Mouse (Mus musculus): ENCODE results near the gene 4931417E11Rik.
A peak's percentile ranks its signal among the peaks of the same experiment; 100 is the strongest.

Gene 4931417E11Rik

GRCm38 (mm10) chr6:73469567-73469966 lies at the start of gene 4931417E11Rik:
TSS of gene 4931417E11Rik (minus strand) at chr6:73469667.
- DNase-seq (ENCODE audit: low read depth) = no peak

DNA sequence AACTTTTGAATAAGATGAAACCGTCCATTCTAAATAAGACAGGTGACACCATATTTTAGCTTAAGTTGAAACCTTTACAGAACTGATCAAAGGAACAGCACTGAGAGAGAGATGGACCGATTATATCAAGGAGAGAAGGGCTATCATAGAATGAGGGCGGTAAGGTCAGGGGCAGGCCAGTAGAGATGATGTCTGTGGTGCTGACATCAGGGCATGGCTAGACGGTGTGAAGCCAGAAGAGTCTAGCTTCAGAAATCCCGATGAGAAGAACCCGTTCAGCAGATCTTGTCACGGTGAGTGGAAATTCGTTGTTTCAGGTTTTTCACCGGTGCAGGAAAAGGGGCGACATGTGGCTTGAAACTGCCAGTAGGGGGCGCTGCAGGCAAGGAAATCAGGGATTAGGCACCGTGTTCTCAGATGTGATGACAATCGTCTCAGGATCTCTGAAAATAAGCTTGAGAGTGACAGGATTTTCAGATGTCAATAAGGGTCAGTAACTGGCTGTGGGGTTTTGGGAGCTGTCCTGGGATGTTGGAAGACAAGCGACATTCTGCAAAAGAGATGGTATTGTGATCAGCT lies 48.4 kb upstream of the 4931417E11Rik start:
- DNase-seq (ENCODE audit: low read depth) = peak; percentile 38

DNA sequence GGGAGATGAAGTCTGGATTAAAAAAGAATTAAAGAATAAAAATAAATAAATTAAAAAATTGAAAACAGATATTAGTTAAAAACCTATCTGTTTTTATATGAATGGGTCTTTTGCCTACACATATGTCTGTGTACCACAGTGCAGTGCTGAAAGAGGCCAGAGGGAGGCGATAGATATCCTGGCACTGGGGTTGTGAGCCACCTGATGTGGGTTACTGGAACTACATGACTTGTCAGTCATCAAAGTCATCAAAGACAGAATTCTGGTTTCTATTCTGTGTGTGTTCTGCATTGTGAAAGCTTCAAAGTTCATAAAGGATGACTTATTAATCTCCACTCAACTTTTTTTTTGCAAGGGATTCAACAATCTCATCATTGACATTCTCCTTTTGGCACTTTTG lies 43.4 kb upstream of the 4931417E11Rik start:
- peak; percentile 38 for DNase-seq (ENCODE audit: low read depth)

- no peak for DNase-seq (ENCODE audit: low read depth)
Observed at GRCm38 (mm10) chr6:73499631-73500030, 30.2 kb upstream of the 4931417E11Rik start.

DNA sequence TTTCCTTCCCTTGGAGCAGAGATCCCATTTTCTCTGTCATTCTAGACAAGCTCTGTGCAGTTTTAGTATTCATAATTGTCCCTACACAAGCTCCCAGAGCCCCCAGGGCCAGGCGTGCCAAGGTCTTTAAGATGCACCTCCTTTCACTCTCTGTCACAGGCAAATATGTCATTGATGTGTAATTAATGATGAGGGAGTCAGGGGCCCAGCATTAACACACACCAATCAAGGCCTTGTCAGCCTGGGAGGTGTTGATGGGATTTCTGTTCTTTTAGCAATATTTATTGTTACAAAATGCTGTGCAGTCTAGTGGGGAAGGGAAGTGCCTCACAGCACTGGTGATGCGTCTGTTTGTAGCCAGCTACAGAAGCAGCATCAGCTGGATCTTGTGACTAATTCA lies 27.9 kb upstream of the 4931417E11Rik start:
- no peak for DNase-seq (ENCODE audit: low read depth)

GRCm38 (mm10) chr6:73490524-73490923 lies 21.1 kb upstream of the 4931417E11Rik start:
- no peak for DNase-seq (ENCODE audit: low read depth)

GRCm38 (mm10) chr6:73485616-73486015 lies 16.1 kb upstream of the 4931417E11Rik start:
- no peak for DNase-seq (ENCODE audit: low read depth)

DNA sequence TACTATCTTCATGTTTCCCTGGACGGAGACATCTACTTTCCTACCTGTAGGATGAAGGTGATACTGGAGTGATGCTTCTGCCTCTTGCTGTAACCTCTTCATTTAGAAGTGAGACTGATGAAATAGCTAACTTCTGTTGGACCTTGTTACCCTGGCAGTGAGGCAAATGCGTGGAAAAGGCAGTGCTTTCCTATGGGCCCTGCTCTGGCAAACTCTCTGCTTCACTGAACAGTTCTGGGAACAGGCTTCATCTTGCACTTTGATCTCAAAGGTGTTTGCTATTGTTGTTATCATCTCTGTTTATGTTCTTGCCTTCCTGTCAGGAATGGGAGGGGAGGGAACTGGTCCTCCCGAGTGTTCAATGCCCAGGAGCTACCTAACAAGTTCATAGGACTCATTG lies 3.4 kb downstream of the 4931417E11Rik start:
- no peak for DNase-seq (ENCODE audit: low read depth)

- DNase-seq (ENCODE audit: low read depth) = no peak
Observed at GRCm38 (mm10) chr6:73462543-73462942, 6.9 kb downstream of the 4931417E11Rik start.

DNA sequence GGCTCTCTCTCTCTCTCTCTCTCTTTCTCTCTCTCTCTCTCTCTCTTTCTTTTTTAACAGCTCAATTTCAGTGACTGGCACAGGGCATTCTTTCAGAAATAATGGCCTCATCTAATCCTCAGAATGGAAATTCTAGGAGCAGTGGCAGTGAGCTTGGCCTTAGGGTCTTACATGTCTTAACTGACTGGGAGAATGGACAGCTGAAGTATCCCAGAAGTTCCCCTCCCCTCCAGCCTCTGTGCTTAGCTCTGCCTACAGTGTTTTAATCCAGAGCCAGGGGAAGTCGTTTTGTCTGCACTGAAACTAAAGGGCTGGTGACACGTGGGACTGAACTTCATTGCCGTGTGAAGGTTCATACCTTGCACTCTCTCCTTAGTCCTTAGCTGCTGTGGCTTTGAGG lies 35.6 kb downstream of the 4931417E11Rik start:
- DNase-seq (ENCODE audit: low read depth) = no peak

GRCm38 (mm10) chr6:73428618-73429336 lies 40.7 kb downstream of the 4931417E11Rik start:
- DNase-seq (ENCODE audit: low read depth) = no peak

DNA sequence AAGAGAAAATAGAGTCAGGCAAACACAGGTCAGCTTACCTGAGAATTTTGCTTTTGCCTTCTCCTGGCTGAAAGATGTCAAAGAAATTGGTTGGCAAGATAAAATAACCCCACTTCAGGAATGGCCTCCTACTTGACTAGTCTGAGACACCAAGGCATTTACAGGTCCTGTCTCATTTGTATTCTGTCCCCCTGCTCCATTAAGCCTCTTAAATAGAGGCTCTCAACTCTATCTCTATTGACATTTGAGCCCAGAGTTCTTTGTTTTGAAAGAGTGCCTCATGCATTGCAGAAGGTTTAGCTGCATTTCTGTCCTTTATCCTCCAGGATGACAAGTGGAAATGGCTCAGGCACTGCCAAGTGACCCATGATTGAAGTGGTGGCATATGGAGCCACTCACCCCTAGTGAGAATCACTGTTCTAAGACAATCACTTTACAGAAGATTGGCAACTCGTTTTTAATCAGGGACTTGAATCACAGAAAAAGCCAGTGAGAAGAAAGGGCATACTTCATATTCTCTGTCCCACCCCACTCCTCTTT lies 42.1 kb downstream of the 4931417E11Rik start:
- no peak for DNase-seq (ENCODE audit: low read depth)

Data from 416B (cell line).